Mouse (Mus musculus): ENCODE data around the gene Lce1k.

- TF ChIP-seq POLR2A (IDR thresholded peaks at IDR 0.05; ENCODE audit: low read depth, low read length) (no peak), CTCF (IDR thresholded peaks at IDR 0.05; ENCODE audit: borderline replicate concordance, insufficient read depth, low read length) (no peak)
Observed at GRCm38 (mm10) chr3:92778799-92779198, 28.9 kb downstream of the Lce1k start, which contains the start of gene Lce1i.

Measured in embryonic fibroblast, embryonic 13.5 days (primary cell).